Mouse (Mus musculus): ENCODE data around the gene Ccna2. TPM values are rescaled to one million over a fixed set of nuclear protein-coding genes. Genes with fewer than 3 reads are reported as not detected.
A peak's percentile ranks its signal among the peaks of the same experiment; 100 is the strongest.

Gene Ccna2
- total RNA-seq, 4 experiments from 2014 or later: 0.99 to 1.4 (median 1.1) TPM

- no peak for DNase-seq (ENCODE audit: low spot score in 2 of 2)
Measured at GRCm38 (mm10) chr3:36536041-36536440, 35.9 kb downstream of the Ccna2 start.

DNA sequence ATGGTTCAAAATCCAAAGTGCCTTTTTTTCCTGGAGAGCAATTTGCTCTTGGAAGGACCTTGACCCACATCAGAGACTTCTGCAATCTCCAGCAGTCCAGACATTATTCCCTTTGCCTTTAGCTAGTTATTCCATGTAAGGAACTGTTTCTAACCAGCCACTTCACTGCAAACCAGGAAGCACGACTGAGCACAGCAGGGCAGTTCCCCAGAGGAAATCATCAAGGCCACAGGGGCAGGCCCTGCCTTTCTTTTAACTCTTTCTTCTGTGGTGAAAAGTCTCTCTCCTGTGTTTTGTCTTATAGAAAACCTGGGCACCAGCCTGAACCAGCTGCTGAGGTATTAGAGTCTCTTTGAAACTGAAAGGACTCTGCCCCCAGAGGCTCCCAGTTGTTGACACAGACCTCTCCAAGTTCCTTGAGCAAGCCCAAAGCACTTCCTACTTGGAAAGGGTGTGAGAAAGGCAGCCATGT lies 38.7 kb downstream of the Ccna2 start:
- no peak for DNase-seq (ENCODE audit: low spot score in 2 of 2)

DNA sequence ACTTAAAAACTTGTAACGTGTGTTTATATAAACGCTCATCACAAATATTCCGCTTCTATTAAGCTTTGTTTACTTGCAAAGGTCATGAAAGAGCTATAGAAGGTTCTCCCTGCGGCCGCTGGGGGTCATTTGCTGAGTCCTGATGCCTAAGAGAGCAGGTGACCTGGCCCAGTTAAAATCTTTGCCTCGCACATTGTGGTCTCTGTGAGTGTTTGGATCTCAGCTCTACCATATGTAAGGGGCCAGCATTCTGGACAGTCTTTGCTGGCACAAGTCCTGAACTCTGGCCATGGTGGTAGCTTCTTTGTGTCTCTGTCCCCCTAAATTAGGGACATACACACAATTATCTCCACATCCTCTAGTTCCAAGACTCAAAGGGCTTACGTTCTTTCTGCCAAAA lies 39.2 kb downstream of the Ccna2 start:
- no peak for DNase-seq (ENCODE audit: low spot score in 2 of 2)

GRCm38 (mm10) chr3:36531979-36532542 lies 39.9 kb downstream of the Ccna2 start:
- DNase-seq (ENCODE audit: low spot score in 2 of 2): no peak

DNA sequence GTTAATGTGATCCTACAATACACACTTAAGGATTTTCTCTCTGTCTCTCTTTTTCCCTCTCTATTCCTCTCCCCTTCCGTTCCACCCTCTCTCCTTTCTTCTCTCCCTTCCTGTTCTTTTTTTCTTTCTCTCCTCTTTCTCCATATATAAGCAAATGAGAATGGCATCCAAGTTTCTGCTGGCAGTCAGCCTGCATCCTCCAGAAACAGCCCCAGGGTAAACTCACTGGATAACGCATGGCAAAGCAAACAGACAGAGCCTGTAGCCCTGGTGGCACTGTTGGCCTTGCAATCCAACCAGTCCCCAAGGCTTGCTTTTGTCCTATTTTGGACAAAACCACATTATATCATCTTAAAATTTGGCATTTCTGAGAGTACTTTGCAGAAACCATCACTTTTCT lies 40.7 kb downstream of the Ccna2 start:
- no peak for DNase-seq (ENCODE audit: low spot score in 2 of 2)

DNA sequence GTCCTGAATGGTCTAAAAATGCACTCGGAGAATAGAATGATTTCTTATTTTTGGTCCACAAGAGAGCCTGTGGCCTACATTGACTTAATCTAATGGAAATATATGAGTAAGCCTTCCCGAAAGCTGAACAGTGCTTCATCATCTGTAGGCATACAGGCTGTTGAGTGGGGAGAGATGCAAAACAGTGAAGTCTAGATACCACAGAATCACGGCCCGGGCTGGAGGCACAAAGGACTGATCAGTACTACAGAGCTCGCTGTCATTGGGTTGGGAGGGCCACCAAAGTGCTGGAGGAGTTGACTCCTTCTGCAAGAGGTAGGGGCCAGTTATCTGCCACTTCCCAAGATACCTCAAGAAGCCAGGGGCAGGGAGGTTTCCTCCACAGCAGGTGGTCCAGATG lies 41.2 kb downstream of the Ccna2 start:
- DNase-seq (ENCODE audit: low spot score in 2 of 2): no peak

GRCm38 (mm10) chr3:36530345-36530744 lies 41.6 kb downstream of the Ccna2 start:
- DNase-seq (ENCODE audit: low spot score in 2 of 2): peak; percentile 48 to 89

DNA sequence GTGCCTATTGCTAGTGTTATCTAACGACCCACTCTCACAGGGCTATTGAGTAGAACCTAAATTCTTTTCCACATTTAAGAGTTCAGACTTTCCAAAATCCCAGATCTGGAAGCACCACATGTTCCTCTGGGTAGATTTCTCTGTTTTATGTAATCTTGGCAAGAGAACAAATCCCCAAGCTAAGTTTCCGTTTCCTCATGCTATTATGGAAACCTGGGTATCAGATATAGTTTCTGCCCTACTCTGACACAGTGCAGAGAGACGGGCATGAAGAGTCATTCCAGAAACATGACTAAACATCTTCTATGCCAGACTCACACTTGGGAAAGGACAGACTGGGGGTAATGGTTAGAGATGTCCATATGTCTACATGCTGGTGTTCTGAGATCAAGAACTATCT lies 47.5 kb downstream of the Ccna2 start:
- no peak for DNase-seq (ENCODE audit: low spot score in 2 of 2)

DNA sequence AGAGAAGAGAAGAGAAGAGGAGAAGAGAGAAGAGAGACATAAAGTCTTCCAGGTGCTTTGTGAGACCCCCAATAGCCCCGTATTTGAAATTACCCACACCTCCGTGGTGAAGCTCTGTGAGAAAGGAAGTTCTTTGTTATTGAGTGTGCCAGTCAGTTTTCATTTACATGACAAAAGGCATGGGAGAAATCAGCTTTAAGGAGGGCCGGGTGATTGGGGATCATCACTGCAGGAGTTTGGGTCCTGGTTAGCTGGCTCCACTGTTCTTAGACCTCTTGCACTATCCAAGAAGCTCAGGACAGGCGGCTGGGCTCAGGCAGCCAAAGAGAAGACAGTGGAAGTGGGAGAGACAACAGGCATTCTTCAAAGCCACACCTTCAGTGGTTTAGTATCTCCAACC lies 49.8 kb downstream of the Ccna2 start:
- DNase-seq (ENCODE audit: low spot score in 2 of 2): no peak

DNA sequence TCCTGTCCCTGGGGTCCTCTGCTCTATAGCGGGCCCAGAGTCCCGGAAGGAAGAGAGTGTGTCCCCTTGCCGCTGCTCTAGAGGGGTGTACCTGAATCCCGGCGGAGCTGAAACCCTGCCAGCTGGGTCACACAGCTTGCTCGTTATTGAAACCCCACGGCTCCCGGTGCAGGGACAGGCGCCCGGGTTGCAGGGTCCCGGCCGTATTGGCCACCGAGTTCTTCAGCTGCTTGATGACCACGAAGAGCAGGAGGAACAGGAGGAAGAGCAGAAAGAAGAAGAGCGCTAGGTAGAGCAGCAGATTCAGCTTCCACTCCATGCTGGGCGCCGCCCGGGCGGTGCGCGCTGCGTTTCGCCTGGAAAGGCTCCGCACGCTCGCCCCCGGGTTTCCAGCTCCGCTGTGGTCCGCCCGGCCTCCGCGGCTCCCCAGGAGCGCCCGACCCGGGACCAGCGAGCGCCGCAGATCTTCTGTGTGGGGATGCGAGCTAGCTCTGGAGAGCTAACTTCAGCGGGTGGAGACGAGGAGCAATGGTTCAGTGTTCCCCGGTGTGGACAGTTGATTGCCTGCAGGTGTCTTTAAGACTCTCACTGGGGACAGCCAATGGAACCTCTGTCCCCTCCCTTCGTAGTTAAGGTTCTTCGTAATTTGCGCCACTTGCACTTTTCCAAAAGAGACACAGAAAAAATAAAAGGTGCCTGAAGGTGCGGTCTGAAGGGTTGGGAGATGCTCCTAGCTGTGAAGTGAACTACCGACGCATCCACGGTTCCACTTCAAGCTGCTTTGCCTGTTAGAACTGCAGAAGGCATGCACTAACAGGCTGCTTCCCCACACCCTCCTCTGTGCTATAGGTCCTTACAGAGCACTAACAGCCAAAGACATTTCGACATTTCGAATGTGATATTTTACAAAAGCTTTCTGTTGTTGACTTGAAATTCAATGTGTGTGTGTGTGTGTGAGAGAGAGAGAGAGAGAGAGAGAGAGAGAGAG lies 50.6 kb downstream of the Ccna2 start, which contains the start of gene Gm11549:
Gene Gm11549 (minus strand): TSS at position 741 of the 988 bp plus-strand sequence.
- peak in 1 of 2 experiments; percentile 48 for DNase-seq (ENCODE audit: low spot score in 2 of 2)

- DNase-seq (ENCODE audit: low spot score in 2 of 2): peak in 1 of 2 experiments; percentile 78
Measured at GRCm38 (mm10) chr3:36516196-36516595, 55.8 kb downstream of the Ccna2 start.

Other genes starting within 250 kb of the Ccna2 start
- 10 to 100 TPM; 71.4 to 98.2 (median 85.5) TPM for gene Anxa5, start 96.3 kb downstream of the Ccna2 start, total RNA-seq (2022)
- gene 1810062G17Rik, start 96.2 kb downstream of the Ccna2 start, total RNA-seq (2022): under 1 TPM in 1 of 4 experiments, not detected in 3; 0.50 TPM
- 10 to 100 TPM; 24.5 to 30.0 (median 28.1) TPM for gene Gm11549, start 50.3 kb downstream of the Ccna2 start, total RNA-seq (2022)
- gene Exosc9, start 19.5 kb downstream of the Ccna2 start, total RNA-seq (2022): 10 to 100 TPM; 40.6 to 42.9 (median 40.8) TPM
- 10 to 100 TPM; 15.3 to 18.1 (median 17.0) TPM for gene Bbs7, start 41.3 kb upstream of the Ccna2 start, total RNA-seq (2022)
- gene Trpc3, start 118.0 kb upstream of the Ccna2 start, total RNA-seq (2022): 10 to 100 TPM; 13.8 to 32.3 (median 19.6) TPM